Mouse (Mus musculus) urinary bladder, postnatal 36 days (tissue): Measurements from ENCODE around the gene Zdhhc1.

Experiments
- DNase-seq, 2 experiments: peaks; one replicate each; pipeline ENCODE4 v3.0.0; 2022; ENCODE audit warnings: low spot score in 2 of 2, mixed read lengths in 1 of 2

Gene Zdhhc1

DNA sequence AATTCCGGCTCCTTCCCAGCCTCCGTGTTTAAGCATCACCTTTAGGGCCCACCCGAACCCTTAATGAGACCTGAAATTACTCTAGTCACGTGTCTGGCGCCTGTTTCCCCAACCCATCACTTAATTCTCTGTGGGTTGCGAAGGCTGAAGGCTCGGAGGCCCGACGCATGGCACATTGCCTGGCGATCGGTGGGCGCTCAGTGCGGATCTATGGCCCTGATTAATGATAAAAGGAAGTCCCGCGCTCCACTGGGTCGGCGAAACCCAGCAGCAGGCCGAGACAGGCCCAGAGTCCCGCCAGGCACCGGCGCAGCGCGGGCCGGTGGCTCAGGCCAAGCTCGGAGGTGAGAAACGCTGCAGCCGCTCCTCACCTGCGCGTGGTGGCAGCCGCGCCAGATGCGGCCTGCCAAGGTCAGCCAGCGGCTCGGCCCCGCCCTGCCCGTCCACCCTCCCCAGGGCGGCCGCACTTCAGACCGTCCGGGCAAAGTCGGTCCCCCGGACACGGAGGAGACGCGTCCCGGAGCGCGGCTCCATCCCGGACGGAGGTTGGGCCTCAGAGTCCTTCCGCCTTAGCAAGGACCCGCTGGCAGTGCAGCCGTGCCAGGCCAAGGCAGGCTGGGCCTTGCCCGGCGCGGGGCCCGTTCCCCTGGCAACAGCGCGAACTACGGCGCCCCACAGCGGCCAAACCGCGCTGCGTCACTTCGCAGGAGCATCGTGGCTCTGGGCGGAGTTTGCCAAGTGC is at the start of gene Zdhhc1:
Gene Zdhhc1 (minus strand): TSS at position 464 of the 742 bp plus-strand sequence.
- peak; percentile 85 to 89 for DNase-seq

DNA sequence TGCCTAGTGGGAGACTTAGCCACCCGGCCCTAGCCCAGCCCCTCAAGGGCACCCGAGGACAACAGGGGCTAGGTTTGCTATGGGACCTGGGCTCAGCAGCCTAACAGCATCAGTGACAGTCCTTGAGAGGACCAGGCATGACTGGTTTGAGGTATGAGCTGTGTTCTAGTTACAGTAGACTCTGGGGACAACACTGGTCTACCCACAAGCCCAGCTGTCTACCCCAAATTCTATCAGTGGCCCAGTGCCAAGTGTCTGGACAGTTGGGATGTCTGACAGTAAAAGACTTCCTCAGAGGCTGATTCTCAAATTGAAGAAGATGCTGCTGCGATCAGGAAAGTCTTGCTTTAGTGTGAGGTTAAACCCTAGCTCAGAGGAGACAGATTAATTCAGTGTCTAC is 48.5 kb upstream of the Zdhhc1 start:
- DNase-seq, result no peak

DNA sequence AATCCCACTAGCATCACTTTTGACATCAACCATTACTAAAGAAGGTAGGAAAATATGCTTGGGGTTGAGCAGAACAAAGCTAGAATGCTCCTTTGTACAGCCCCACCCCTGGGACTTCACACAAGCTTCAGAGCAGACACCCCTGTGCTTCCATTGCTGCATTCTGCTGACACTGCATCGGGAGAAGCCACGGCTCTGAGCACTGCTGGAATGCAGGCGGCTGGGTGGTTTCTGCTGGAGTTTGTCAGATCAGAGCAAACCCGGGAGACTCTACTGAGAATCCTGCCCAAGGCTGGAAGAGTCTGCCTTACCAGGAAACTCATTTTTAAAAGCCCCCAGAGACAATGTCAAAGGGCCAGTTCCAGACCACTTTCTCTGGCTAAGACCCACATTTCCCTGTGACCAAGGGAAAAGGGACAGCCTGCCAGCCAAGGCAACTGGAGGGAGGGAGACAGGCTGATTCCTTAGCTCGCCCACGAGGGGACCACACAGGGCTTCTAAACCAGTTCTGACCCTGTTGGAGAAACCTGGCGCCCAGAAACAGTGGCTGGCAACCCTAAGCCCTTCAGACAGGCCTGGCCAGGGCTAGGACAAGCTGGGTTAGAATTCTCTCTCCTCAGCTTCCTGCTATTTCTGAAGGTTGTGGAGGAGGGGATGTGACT is 48.0 kb upstream of the Zdhhc1 start:
- peak in 1 of 2 experiments; percentile 27 for DNase-seq

DNA sequence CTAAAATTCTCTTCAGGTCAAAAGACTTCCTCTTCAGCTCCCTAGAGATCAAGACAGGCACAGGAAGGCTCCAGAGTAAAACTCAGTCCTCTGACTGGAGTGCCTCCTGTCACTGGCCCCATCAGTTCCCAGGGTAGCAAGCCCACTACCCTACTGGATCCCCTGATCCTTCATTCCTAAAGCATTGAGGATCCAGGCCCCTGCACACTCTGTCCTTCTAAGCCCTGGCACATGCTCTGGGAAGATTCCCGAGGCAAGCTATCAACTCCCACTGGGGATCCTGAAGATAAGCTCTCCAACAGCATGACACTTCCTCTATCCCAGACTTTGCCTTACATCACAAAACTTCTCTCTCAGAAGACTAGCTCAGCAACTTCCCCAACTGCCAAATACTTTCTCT is 47.0 kb upstream of the Zdhhc1 start:
- no peak for DNase-seq

- DNase-seq, result no peak
Measured at GRCm38 (mm10) chr8:105542808-105543207, 46.1 kb upstream of the Zdhhc1 start.

DNA sequence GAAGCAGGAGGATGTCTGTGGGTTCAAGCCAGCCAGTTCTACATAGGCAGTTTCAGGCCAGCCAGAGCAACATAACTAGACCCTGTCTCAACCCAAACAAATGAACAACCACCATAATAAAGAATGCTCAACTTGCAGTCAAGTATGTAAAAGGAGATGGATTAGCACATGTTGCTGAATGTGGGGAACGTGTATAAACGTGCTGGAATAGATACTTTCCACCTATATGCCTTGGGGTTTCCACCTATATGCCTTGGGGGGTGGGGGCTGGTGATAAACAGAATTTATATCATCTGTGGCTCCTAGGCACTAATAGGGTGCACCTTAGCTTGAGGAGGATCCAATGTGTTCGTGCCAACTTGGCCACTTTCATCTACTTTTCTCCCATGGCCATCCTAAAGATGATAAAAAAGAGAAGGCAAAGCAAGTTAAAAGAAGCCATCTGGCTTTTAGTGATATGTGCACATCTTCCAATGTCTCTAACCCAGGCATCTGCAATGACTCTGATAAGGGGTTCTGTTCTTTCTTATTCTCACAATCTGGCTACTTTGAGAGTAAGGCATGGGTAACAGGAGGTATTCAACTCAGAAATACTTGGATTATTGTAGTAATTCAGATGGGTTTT is 45.4 kb upstream of the Zdhhc1 start:
- DNase-seq, result no peak

DNA sequence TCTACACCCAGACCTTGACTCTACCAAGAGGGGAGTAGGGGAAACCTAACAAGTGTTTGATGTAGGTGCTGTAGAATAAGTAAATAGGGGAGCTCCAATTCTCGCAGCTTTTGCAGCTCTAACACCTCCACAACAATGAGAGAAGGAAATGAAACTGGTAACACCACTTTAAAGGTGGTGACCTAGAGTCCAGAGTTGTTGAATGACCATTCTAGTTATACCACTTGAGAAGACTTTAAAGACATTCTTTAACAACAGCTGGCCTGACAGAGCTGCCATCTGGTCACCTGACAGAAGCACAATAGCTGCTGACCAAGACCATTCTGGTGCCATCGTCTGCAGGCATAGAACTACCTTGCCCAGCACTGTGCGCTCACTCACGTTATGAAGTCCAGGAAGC is 42.2 kb upstream of the Zdhhc1 start:
- DNase-seq, result no peak

- peak in 1 of 2 experiments; percentile 38 for DNase-seq
Measured at GRCm38 (mm10) chr8:105537011-105537677, 40.4 kb upstream of the Zdhhc1 start.

GRCm38 (mm10) chr8:105536546-105536945 is 39.8 kb upstream of the Zdhhc1 start:
- no peak for DNase-seq

- DNase-seq, result peak in 1 of 2 experiments; percentile 72
Measured at GRCm38 (mm10) chr8:105533892-105534329, 37.2 kb upstream of the Zdhhc1 start.

- peak in 1 of 2 experiments; percentile 31 for DNase-seq
Measured at GRCm38 (mm10) chr8:105533439-105533838, 36.7 kb upstream of the Zdhhc1 start.

GRCm38 (mm10) chr8:105531774-105532173 is 35.1 kb upstream of the Zdhhc1 start:
- peak in 1 of 2 experiments; percentile 68 for DNase-seq

- peak in 1 of 2 experiments; percentile 70 for DNase-seq
Measured at GRCm38 (mm10) chr8:105529271-105529670, 32.6 kb upstream of the Zdhhc1 start.

- DNase-seq, result no peak
Measured at GRCm38 (mm10) chr8:105528206-105528605, 31.5 kb upstream of the Zdhhc1 start.

DNA sequence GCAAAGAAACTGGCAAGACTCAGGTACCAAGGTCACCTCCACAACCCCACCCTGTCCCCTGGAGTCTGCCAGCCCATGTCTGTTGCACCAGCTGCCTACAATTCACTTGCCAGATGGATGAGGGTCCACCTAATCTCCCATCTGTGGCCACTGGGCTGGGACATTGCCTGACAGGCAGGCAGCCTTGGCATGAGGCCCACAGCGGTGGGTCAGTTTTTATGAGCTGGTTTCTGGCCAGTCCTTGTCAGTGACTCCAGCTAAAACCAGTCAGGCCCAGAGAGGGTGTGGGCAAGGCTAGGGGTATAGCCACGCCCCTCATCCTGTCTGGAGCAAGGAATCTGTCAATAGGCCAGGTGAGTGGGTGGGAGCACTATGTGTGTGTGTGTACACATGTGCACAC is 30.4 kb upstream of the Zdhhc1 start:
- no peak for DNase-seq

GRCm38 (mm10) chr8:105522890-105523289 is 26.2 kb upstream of the Zdhhc1 start:
- DNase-seq, result no peak

DNA sequence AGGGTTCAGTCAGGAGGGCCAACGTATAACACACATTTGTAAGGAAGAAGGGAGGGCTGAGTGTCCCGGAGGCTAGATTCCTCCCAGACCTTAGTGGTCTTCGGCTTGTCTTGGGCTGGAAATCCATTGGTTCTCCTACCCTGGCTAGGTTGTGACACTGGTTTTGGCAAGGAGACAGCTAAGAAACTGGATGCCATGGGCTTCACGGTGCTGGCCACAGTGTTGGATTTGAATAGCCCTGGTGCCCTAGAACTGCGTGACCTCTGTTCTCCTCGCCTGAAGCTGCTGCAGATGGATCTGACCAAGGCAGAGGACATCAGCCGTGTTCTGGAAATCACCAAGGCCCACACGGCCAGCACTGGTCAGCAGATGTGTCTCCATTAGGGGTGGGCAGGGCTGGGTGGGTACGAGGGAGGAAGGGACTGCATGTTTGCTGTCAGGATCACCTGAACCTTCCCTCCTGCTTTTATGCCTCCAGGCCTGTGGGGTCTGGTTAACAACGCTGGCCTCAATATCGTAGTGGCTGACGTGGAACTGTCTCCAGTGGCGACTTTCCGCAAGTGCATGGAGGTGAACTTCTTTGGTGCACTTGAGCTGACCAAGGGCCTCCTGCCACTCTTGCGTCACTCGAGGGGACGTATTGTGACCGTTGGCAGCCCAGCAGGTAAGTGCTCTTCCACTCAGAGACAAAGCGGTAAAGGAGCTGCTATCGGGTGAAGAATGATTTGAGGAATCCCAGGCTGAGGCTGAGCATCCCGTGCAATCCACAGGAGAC is 25.5 kb upstream of the Zdhhc1 start:
- DNase-seq, result no peak

GRCm38 (mm10) chr8:105521061-105521460 is 24.4 kb upstream of the Zdhhc1 start:
- DNase-seq, result no peak

GRCm38 (mm10) chr8:105520521-105520920 is 23.8 kb upstream of the Zdhhc1 start:
- DNase-seq, result no peak

GRCm38 (mm10) chr8:105519591-105519990 is 22.9 kb upstream of the Zdhhc1 start:
- DNase-seq, result no peak
